ENCODE assay signal across 14 mouse cellular contexts in the genomic region with DNA sequence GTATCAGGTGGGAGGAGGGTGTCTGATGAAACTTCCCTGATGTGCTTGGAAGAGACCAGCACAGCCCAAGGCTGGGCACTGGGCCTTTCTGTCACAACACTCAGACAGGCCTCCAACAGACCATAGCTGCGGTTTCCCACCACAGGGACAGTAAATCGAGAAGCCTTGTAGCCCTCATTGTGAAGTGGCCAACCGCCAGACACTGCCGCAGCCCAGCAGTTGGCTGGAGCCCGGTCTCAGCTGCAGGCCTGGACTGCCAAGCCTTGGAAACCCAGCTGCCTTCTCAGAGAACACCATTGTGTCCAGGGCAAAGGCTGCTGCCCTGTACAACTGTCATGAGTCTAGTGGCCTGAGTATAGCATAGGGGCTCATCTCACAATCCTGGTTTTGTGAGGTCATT. TPM values are rescaled to one million over a fixed set of nuclear protein-coding genes. Genes with fewer than 3 reads are reported as not detected.
DNase-seq lines count a peak whose midpoint lies in the region; ATAC-seq and TF ChIP-seq lines count a peak whose summit lies in the region.
"Had no signal": no experiment of that assay in that cellular context is flagged by ENCODE, and none has a peak within 500 bp of the region (broad histone marks: within the 10 kb centered on the region; RNA-seq: fewer than 3 reads in every experiment).

No protein-coding gene starts in this region.

- H3K27ac ChIP-seq in kidney, adult 2 months (ENCODE audit: insufficient read depth, low read depth, low read length), result no peak overlapping the region
- H3K27ac ChIP-seq in stomach, postnatal 0 days (replicated peaks), result no peak overlapping the region
- H3K27ac ChIP-seq: kidney, postnatal 0 days; neural tube, embryonic 13.5 days had no signal

- TF ChIP-seq EP300 in stomach, postnatal 0 days (optimal IDR thresholded peaks at IDR 0.05), result no peak

- no peak overlapping the region for H3K4me3 ChIP-seq in myocyte
- H3K4me3 ChIP-seq in kidney, adult 2 months (ENCODE audit: insufficient read depth, low read depth, low read length), result no peak overlapping the region
- H3K4me3 ChIP-seq in stomach, postnatal 0 days (ENCODE audit: low read depth, low read length), result no peak overlapping the region
- H3K4me3 ChIP-seq: neural tube, embryonic 13.5 days had no signal

- no peaks in the 10 kb centered on the region for H3K27me3 ChIP-seq in myocyte (ENCODE audit: control insufficient read depth, insufficient read depth, insufficient read length)
- H3K27me3 ChIP-seq in kidney, adult 2 months (replicated peaks; ENCODE audit: control insufficient read depth, insufficient read depth, low read length), result no peaks in the 10 kb centered on the region
- no peaks in the 10 kb centered on the region for H3K27me3 ChIP-seq in stomach, postnatal 0 days (ENCODE audit: control insufficient read depth, insufficient read depth, low read length)
- H3K27me3 ChIP-seq: neural tube, embryonic 13.5 days had no signal

- peak overlapping the region; percentile 21 for H3K4me2 ChIP-seq in myocyte (ENCODE audit: low read depth)
- no peak overlapping the region for H3K4me2 ChIP-seq in stomach, postnatal 0 days (replicated peaks; ENCODE audit: low read depth)
- H3K4me2 ChIP-seq: neural tube, embryonic 13.5 days had no signal

- TF ChIP-seq CTCF in kidney, adult 2 months (conservative IDR thresholded peaks at IDR 0.05; ENCODE audit: insufficient read depth, insufficient read length, low read depth, low read length), result no peak
- no peak for TF ChIP-seq CTCF in stomach, postnatal 0 days (IDR thresholded peaks at IDR 0.05; ENCODE audit: low read depth)

- no peak for TF ChIP-seq POLR2A in myocyte (IDR thresholded peaks at IDR 0.05; ENCODE audit: insufficient read length, low read depth)
- no peak for TF ChIP-seq POLR2A in kidney, adult 2 months (IDR thresholded peaks at IDR 0.05; ENCODE audit: low read depth, low read length)

- 58% methylated on average over 5 of the region's 5 CpGs for WGBS in kidney, adult 2 months
- WGBS in stomach, postnatal 0 days, result 79% methylated on average over 5 of the region's 5 CpGs

- H3ac ChIP-seq in myocyte (ENCODE audit: control insufficient read depth, insufficient read length), result no peak overlapping the region

- ATAC-seq in stomach, postnatal 0 days (ENCODE audit: low FRiP score, low TSS enrichment), result no peak

- H3K36me3 ChIP-seq in myocyte (ENCODE audit: control insufficient read depth, insufficient read depth), result no peaks in the 10 kb centered on the region
- no peaks in the 10 kb centered on the region for H3K36me3 ChIP-seq in kidney, adult 2 months (ENCODE audit: control insufficient read depth, insufficient read depth, low read length)
- H3K36me3 ChIP-seq in stomach, postnatal 0 days (ENCODE audit: control insufficient read depth, insufficient read depth, low read length), result no peaks in the 10 kb centered on the region
- H3K36me3 ChIP-seq: neural tube, embryonic 13.5 days had no signal

- no peaks in the 10 kb centered on the region for H3K4me1 ChIP-seq in kidney, adult 2 months (ENCODE audit: control insufficient read depth, insufficient read depth, low read length)
- H3K4me1 ChIP-seq in stomach, postnatal 0 days (replicated peaks; ENCODE audit: control insufficient read depth, insufficient read depth), result no peaks in the 10 kb centered on the region
- H3K4me1 ChIP-seq: neural tube, embryonic 13.5 days had no signal

- peak; percentile 6 to 12 for DNase-seq in cerebellum, postnatal 36 days
- no peak for DNase-seq in cerebellum, adult 11 months
- DNase-seq in brain, adult 2 months (ENCODE audit: low read depth, low spot score), result peak; percentile 93
- peak; percentile 29 to 64 for DNase-seq in gastrocnemius, postnatal 4 days (ENCODE audit: low spot score in 2 of 2)
- DNase-seq in kidney, adult 2 months, result no peak
- no peak for DNase-seq in stomach, postnatal 0 days (ENCODE audit: low spot score)
- DNase-seq in lung, postnatal 36 days, result no peak
- DNase-seq: liver had no signal

- no peak overlapping the region for H3K9ac ChIP-seq in stomach, postnatal 0 days (ENCODE audit: low read length)
- H3K9ac ChIP-seq: neural tube, embryonic 13.5 days had no signal

- no peaks in the 10 kb centered on the region for H3K79me2 ChIP-seq in myocyte (ENCODE audit: control insufficient read depth, insufficient read depth)

- H3K9me3 ChIP-seq in stomach, postnatal 0 days (ENCODE audit: control insufficient read depth, low read length), result no peaks in the 10 kb centered on the region
- H3K9me3 ChIP-seq: neural tube, embryonic 13.5 days had no signal

TF ChIP-seq in myocyte, 11 proteins besides CTCF, POLR2A, EP300 and RAD21:
- TF ChIP-seq TCF3 (IDR thresholded peaks at IDR 0.05; ENCODE audit: insufficient read length, low read depth), result peak; percentile 69
- no peak for TF ChIP-seq USF1 (IDR thresholded peaks at IDR 0.05; ENCODE audit: low read depth)
- TF ChIP-seq REST (IDR thresholded peaks at IDR 0.05; ENCODE audit: insufficient read depth, insufficient read length), result no peak
- TF ChIP-seq SRF (IDR thresholded peaks at IDR 0.05; ENCODE audit: control insufficient read depth, insufficient read length, low read depth), result peak; percentile 11
- TF ChIP-seq MYOD1 (IDR thresholded peaks at IDR 0.05; ENCODE audit: control insufficient read depth in 1 of 3, insufficient read length in 2 of 3, low read depth in 2 of 3), result peak; percentile 17 to 77 (median 71)
- TF ChIP-seq MAX (IDR thresholded peaks at IDR 0.05; ENCODE audit: low read depth), result no peak
- no peak for TF ChIP-seq CEBPB (IDR thresholded peaks at IDR 0.05; ENCODE audit: insufficient read depth, poor library complexity, severe bottlenecking)
- no peak for TF ChIP-seq POLR2AphosphoS2 (IDR thresholded peaks at IDR 0.05; ENCODE audit: insufficient read length, low read depth)
- TF ChIP-seq TCF12 (IDR thresholded peaks at IDR 0.05; ENCODE audit: insufficient read depth, poor library complexity, severe bottlenecking), result peak; percentile 36
- peak; percentile 82 to 96 (median 83) for TF ChIP-seq MYOG (IDR thresholded peaks at IDR 0.05; ENCODE audit: control insufficient read depth in 1 of 3, insufficient read depth in 1 of 3, insufficient read length in 2 of 3, low read depth in 2 of 3)
- no peak for TF ChIP-seq E2F4 (IDR thresholded peaks at IDR 0.05; ENCODE audit: insufficient read depth)

RNA-seq across cellular contexts. Expression of a gene that starts 18.6 kb away (rescaled TPM):
- 10 to 100 TPM; 10.8 to 12.0 TPM for total RNA-seq in gastrocnemius, postnatal 4 days (2021)
- 20.1 TPM for polyA plus RNA-seq in myocyte (2012; fragmentation: generic; extraction: Trizol)
- 8.3 and 9.4 TPM in 2 replicates for polyA plus RNA-seq in kidney, adult 2 months (2012; rRNA removed)
- 25.8 and 28.1 TPM in 2 replicates for polyA plus RNA-seq in stomach, postnatal 0 days (2015; fragmentation: Nextera tagmentation; extraction: Ambion mirVana)

RNA-seq across cellular contexts. Expression of a gene that starts 26.7 kb away (rescaled TPM):
- total RNA-seq in gastrocnemius, postnatal 4 days (2021), result 10 to 100 TPM; 46.8 to 49.6 TPM
- 110 TPM for polyA plus RNA-seq in myocyte (2012; fragmentation: generic; extraction: Trizol)
- polyA plus RNA-seq in kidney, adult 2 months (2012; rRNA removed), result 125 and 149 TPM in 2 replicates
- 271 TPM in 2 replicates for polyA plus RNA-seq in stomach, postnatal 0 days (2015; fragmentation: Nextera tagmentation; extraction: Ambion mirVana)

RNA-seq across cellular contexts. Expression of a gene that starts 26.8 kb away (rescaled TPM):
- 1 to 10 TPM; 4.7 to 5.9 TPM for total RNA-seq in gastrocnemius, postnatal 4 days (2021)
- 2.8 TPM for polyA plus RNA-seq in myocyte (2012; fragmentation: generic; extraction: Trizol)
- 4.6 and 4.8 TPM in 2 replicates for polyA plus RNA-seq in kidney, adult 2 months (2012; rRNA removed)
- 4.8 and 7.2 TPM in 2 replicates for polyA plus RNA-seq in stomach, postnatal 0 days (2015; fragmentation: Nextera tagmentation; extraction: Ambion mirVana)

RNA-seq across cellular contexts. Expression of a gene that starts 27.4 kb away (rescaled TPM):
- total RNA-seq in gastrocnemius, postnatal 4 days (2021), result under 1 TPM; 0.61 to 0.65 TPM
- polyA plus RNA-seq in myocyte (2012; fragmentation: generic; extraction: Trizol), result 0.10 TPM
- 0.20 and 0.23 TPM in 2 replicates for polyA plus RNA-seq in kidney, adult 2 months (2012; rRNA removed)
- polyA plus RNA-seq in stomach, postnatal 0 days (2015; fragmentation: Nextera tagmentation; extraction: Ambion mirVana), result 0.06 and 0.10 TPM in 2 replicates
- total RNA-seq: megakaryocyte-erythroid progenitor cell, adult 5-6 weeks had no signal

RNA-seq across cellular contexts. Expression of a gene that starts 33.0 kb away (rescaled TPM):
- total RNA-seq in gastrocnemius, postnatal 4 days (2021), result under 1 TPM; 0.23 to 0.52 TPM
- 0.72 TPM for polyA plus RNA-seq in myocyte (2012; fragmentation: generic; extraction: Trizol)
- 0.16 and 0.27 TPM in 2 replicates for polyA plus RNA-seq in kidney, adult 2 months (2012; rRNA removed)
- 0.06 and 0.12 TPM in 2 replicates for polyA plus RNA-seq in stomach, postnatal 0 days (2015; fragmentation: Nextera tagmentation; extraction: Ambion mirVana)
- total RNA-seq: CH12.LX; megakaryocyte-erythroid progenitor cell, adult 5-6 weeks had no signal
- polyA plus RNA-seq: heart, postnatal 0 days had no signal

Comparison
In these comparisons a context has a peak if more than half of its experiments do, and no peak if none do; other contexts are left out.
1. DNase-seq: peak in cerebellum, postnatal 36 days (2 of 2), brain, adult 2 months (single experiment) and gastrocnemius, postnatal 4 days (2 of 2); none in cerebellum, adult 11 months (single experiment), kidney, adult 2 months (single experiment), stomach, postnatal 0 days (single experiment) and lung, postnatal 36 days (single experiment).